ENCODE assay signal across 14 mouse cellular contexts in genomic region chr1:194747258-194747657, GRCm38 (mm10).
DNase-seq lines count a peak whose midpoint lies in the region; ATAC-seq and TF ChIP-seq lines count a peak whose summit lies in the region.
"Had no signal": no experiment of that assay in that cellular context is flagged by ENCODE, and none has a peak within 500 bp of the region (broad histone marks: within the 10 kb centered on the region; RNA-seq: fewer than 3 reads in every experiment).

No protein-coding gene starts in this region.

- no peak overlapping the region for H3K4me3 ChIP-seq in hindbrain, embryonic 11.5 days (ENCODE audit: low read depth, low read length)
- no peak overlapping the region for H3K4me3 ChIP-seq in hindbrain, postnatal 0 days (ENCODE audit: low read length)
- no peak overlapping the region for H3K4me3 ChIP-seq in embryonic facial prominence, embryonic 11.5 days (ENCODE audit: low read depth, low read length)
- H3K4me3 ChIP-seq in forebrain, postnatal 0 days (ENCODE audit: low read depth, low read length): no peak overlapping the region
- no peak overlapping the region for H3K4me3 ChIP-seq in midbrain, embryonic 15.5 days
- no peak overlapping the region for H3K4me3 ChIP-seq in thymus, adult 2 months (ENCODE audit: control insufficient read depth, insufficient read depth, low read length)
- H3K4me3 ChIP-seq: embryonic facial prominence, embryonic 12.5 days; heart, embryonic 13.5 days; left cerebral cortex, adult 2 months had no signal

- no peaks in the 10 kb centered on the region for H3K27me3 ChIP-seq in hindbrain, embryonic 11.5 days (ENCODE audit: control insufficient read depth, insufficient read depth, low read length)
- H3K27me3 ChIP-seq in hindbrain, postnatal 0 days (ENCODE audit: insufficient read depth, low read length): no peaks in the 10 kb centered on the region
- H3K27me3 ChIP-seq in embryonic facial prominence, embryonic 11.5 days (ENCODE audit: control insufficient read depth, insufficient read depth, low read length): no peaks in the 10 kb centered on the region
- H3K27me3 ChIP-seq in forebrain, postnatal 0 days (ENCODE audit: insufficient read depth, low read length): no peaks in the 10 kb centered on the region
- H3K27me3 ChIP-seq in midbrain, embryonic 15.5 days (replicated peaks): no peaks in the 10 kb centered on the region
- H3K27me3 ChIP-seq in thymus, adult 2 months (ENCODE audit: control insufficient read depth, insufficient read depth, low read length): no peaks in the 10 kb centered on the region
- H3K27me3 ChIP-seq: embryonic facial prominence, embryonic 12.5 days; heart, embryonic 13.5 days; Patski had no signal

- H3K4me2 ChIP-seq in hindbrain, embryonic 11.5 days (replicated peaks; ENCODE audit: low read depth, low read length): no peak overlapping the region
- H3K4me2 ChIP-seq in hindbrain, postnatal 0 days (ENCODE audit: low read depth, low read length): no peak overlapping the region
- H3K4me2 ChIP-seq in embryonic facial prominence, embryonic 11.5 days (ENCODE audit: low read depth, low read length): no peak overlapping the region
- no peak overlapping the region for H3K4me2 ChIP-seq in forebrain, postnatal 0 days (ENCODE audit: low read depth)
- no peak overlapping the region for H3K4me2 ChIP-seq in midbrain, embryonic 15.5 days
- H3K4me2 ChIP-seq: embryonic facial prominence, embryonic 12.5 days; heart, embryonic 13.5 days had no signal

- DNase-seq in hindbrain, embryonic 11.5 days (ENCODE audit: low spot score): no peak
- no peak for DNase-seq in hindbrain, postnatal 0 days (ENCODE audit: low spot score)
- no peak for DNase-seq in embryonic facial prominence, embryonic 11.5 days (ENCODE audit: low spot score)
- no peak for DNase-seq in forebrain, postnatal 0 days
- DNase-seq in ovary, postnatal 10 days (ENCODE audit: low spot score): no peak
- no peak for DNase-seq in thymus, adult 2 months
- DNase-seq: thymus, postnatal 25 days had no signal

- no peak for TF ChIP-seq POLR2A in thymus, adult 2 months (IDR thresholded peaks at IDR 0.05; ENCODE audit: control insufficient read depth, extremely low read depth, insufficient read depth, low read length, poor library complexity)

- H3K9ac ChIP-seq in hindbrain, embryonic 11.5 days (ENCODE audit: low read depth, low read length): no peak overlapping the region
- H3K9ac ChIP-seq in hindbrain, postnatal 0 days (replicated peaks; ENCODE audit: low read length): no peak overlapping the region
- no peak overlapping the region for H3K9ac ChIP-seq in embryonic facial prominence, embryonic 11.5 days (replicated peaks; ENCODE audit: low read length)
- H3K9ac ChIP-seq in forebrain, postnatal 0 days: no peak overlapping the region
- H3K9ac ChIP-seq in midbrain, embryonic 15.5 days: no peak overlapping the region
- H3K9ac ChIP-seq: embryonic facial prominence, embryonic 12.5 days; heart, embryonic 13.5 days; liver, embryonic 14.5 days had no signal

- H3K4me1 ChIP-seq in hindbrain, embryonic 11.5 days (replicated peaks; ENCODE audit: control insufficient read depth, insufficient read depth, low read length): no peaks in the 10 kb centered on the region
- H3K4me1 ChIP-seq in hindbrain, postnatal 0 days (ENCODE audit: insufficient read depth, low read length): peaks cover 8% of the 10 kb centered on the region
- peaks cover 3% of the 10 kb centered on the region for H3K4me1 ChIP-seq in embryonic facial prominence, embryonic 11.5 days (ENCODE audit: control insufficient read depth, insufficient read depth, low read length)
- H3K4me1 ChIP-seq in forebrain, postnatal 0 days (ENCODE audit: insufficient read depth): peaks cover 17% of the 10 kb centered on the region; the same call in 1 of the 2 replicates
- H3K4me1 ChIP-seq in midbrain, embryonic 15.5 days: peaks cover 20% of the 10 kb centered on the region
- no peaks in the 10 kb centered on the region for H3K4me1 ChIP-seq in thymus, adult 2 months (replicated peaks; ENCODE audit: control insufficient read depth, insufficient read depth, low read length)

- H3K36me3 ChIP-seq in hindbrain, embryonic 11.5 days (ENCODE audit: control insufficient read depth, insufficient read depth, low read length): no peaks in the 10 kb centered on the region
- peaks cover 9% of the 10 kb centered on the region; the same call in 1 of the 2 replicates for H3K36me3 ChIP-seq in hindbrain, postnatal 0 days (ENCODE audit: insufficient read depth, low read length)
- no peaks in the 10 kb centered on the region for H3K36me3 ChIP-seq in embryonic facial prominence, embryonic 11.5 days (replicated peaks; ENCODE audit: control insufficient read depth, insufficient read depth, low read depth, low read length)
- peaks cover 30% of the 10 kb centered on the region for H3K36me3 ChIP-seq in forebrain, postnatal 0 days (ENCODE audit: insufficient read depth)
- H3K36me3 ChIP-seq in midbrain, embryonic 15.5 days (replicated peaks): peaks cover 8% of the 10 kb centered on the region
- no peaks in the 10 kb centered on the region for H3K36me3 ChIP-seq in thymus, adult 2 months (ENCODE audit: control insufficient read depth, insufficient read depth, low read length)

- no peaks in the 10 kb centered on the region for H3K9me3 ChIP-seq in hindbrain, embryonic 11.5 days (ENCODE audit: control insufficient read depth, low read length)
- H3K9me3 ChIP-seq in hindbrain, postnatal 0 days (ENCODE audit: low read length): no peaks in the 10 kb centered on the region
- no peaks in the 10 kb centered on the region for H3K9me3 ChIP-seq in embryonic facial prominence, embryonic 11.5 days (replicated peaks; ENCODE audit: control insufficient read depth, low read length)
- H3K9me3 ChIP-seq in forebrain, postnatal 0 days (ENCODE audit: low read length): no peaks in the 10 kb centered on the region
- no peaks in the 10 kb centered on the region for H3K9me3 ChIP-seq in midbrain, embryonic 15.5 days
- H3K9me3 ChIP-seq: embryonic facial prominence, embryonic 12.5 days; heart, embryonic 13.5 days had no signal

- ATAC-seq in hindbrain, embryonic 11.5 days (ENCODE audit: low FRiP score): peak; percentile 25; the same call in 1 of the 2 replicates
- ATAC-seq in hindbrain, postnatal 0 days: no peak
- ATAC-seq in embryonic facial prominence, embryonic 11.5 days (replicated peaks; ENCODE audit: insufficient number of reproducible peaks, low FRiP score, low TSS enrichment, low read depth): 0 out of 2 replicates have a peak, but pooled peaks have one; percentile 27
- 0 out of 2 replicates have a peak, but pooled peaks have one; percentile 12 for ATAC-seq in forebrain, postnatal 0 days
- ATAC-seq in midbrain, embryonic 15.5 days (replicated peaks): no peak; the same call in 1 of the 2 replicates
- ATAC-seq: Patski had no signal

- no peak overlapping the region for H3K27ac ChIP-seq in hindbrain, embryonic 11.5 days (ENCODE audit: low read depth, low read length)
- no peak overlapping the region for H3K27ac ChIP-seq in hindbrain, postnatal 0 days
- no peak overlapping the region for H3K27ac ChIP-seq in embryonic facial prominence, embryonic 11.5 days (replicated peaks; ENCODE audit: low read depth, low read length)
- H3K27ac ChIP-seq in forebrain, postnatal 0 days (ENCODE audit: low read depth, low read length): 0 out of 2 replicates have a peak overlapping the region, but pooled peaks have one; percentile 40
- peak overlapping the region; percentile 31 for H3K27ac ChIP-seq in midbrain, embryonic 15.5 days
- no peak overlapping the region for H3K27ac ChIP-seq in thymus, adult 2 months (ENCODE audit: control insufficient read depth, insufficient read depth, low read length)
- H3K27ac ChIP-seq: embryonic facial prominence, embryonic 12.5 days; heart, embryonic 13.5 days; left cerebral cortex, adult 2 months; liver, embryonic 14.5 days; stomach, postnatal 0 days had no signal

- TF ChIP-seq CTCF in hindbrain, postnatal 0 days (IDR thresholded peaks at IDR 0.05; ENCODE audit: low read depth): no peak
- no peak for TF ChIP-seq CTCF in forebrain, postnatal 0 days (IDR thresholded peaks at IDR 0.05; ENCODE audit: low read depth)
- TF ChIP-seq CTCF in thymus, adult 2 months (IDR thresholded peaks at IDR 0.05; ENCODE audit: borderline replicate concordance, control insufficient read depth, extremely low read depth, insufficient read depth, low read length, poor library complexity): no peak

Comparison
In these comparisons a context has a peak if more than half of its experiments do, and no peak if none do; other contexts are left out.
1. ATAC-seq: peak in hindbrain, embryonic 11.5 days (single experiment), embryonic facial prominence, embryonic 11.5 days (single experiment) and forebrain, postnatal 0 days (single experiment); none in hindbrain, postnatal 0 days (single experiment) and midbrain, embryonic 15.5 days (single experiment).
2. H3K27ac ChIP-seq: peak in forebrain, postnatal 0 days (single experiment) and midbrain, embryonic 15.5 days (single experiment); none in hindbrain, embryonic 11.5 days (single experiment), hindbrain, postnatal 0 days (single experiment), embryonic facial prominence, embryonic 11.5 days (single experiment) and thymus, adult 2 months (single experiment).